Mouse (Mus musculus) lung, embryonic 16.5 days (tissue): ENCODE measurements around the gene Duox1. TPM values are rescaled to one million over a fixed set of nuclear protein-coding genes. Genes with fewer than 3 reads are reported as not detected.
A peak's percentile ranks its signal among the peaks of the same experiment; 100 is the strongest.

ENCODE experiments used
- ATAC-seq: fragments of 200-750 bp; cut with Nextera tagmentation; 2 replicates; pipeline ENCODE4 v1.8.0; 2017; ENCODE audit warnings: low read depth, mild to moderate bottlenecking, moderate library complexity
- H3K27ac ChIP-seq: fragments of 300-500 bp; sonication (generic); 2 replicates; pipeline ENCODE4 v1.5.1; 2014; ENCODE audit warnings: mild to moderate bottlenecking, control low read depth, low read length
- H3K27me3 ChIP-seq: fragments of 300-500 bp; sonication (generic); 2 replicates; pipeline ENCODE4 v1.6.1; 2014; ENCODE audit warnings: low read depth, low read length, mixed read lengths; ENCODE audit not compliant: control insufficient read depth, insufficient read depth
- H3K36me3 ChIP-seq: fragments of 300-500 bp; sonication (generic); 2 replicates; pipeline ENCODE4 v1.6.1; 2014; ENCODE audit warnings: low read length; ENCODE audit not compliant: control insufficient read depth, insufficient read depth
- H3K4me1 ChIP-seq: fragments of 300-500 bp; sonication (generic); replicated peaks from 2 replicates; pipeline ENCODE4 v1.6.1; 2014; ENCODE audit warnings: low read length, mixed read lengths; ENCODE audit not compliant: control insufficient read depth, insufficient read depth
- H3K4me2 ChIP-seq: fragments of 300-500 bp; sonication (generic); 2 replicates; pipeline ENCODE4 v1.6.1; 2014; ENCODE audit warnings: low read depth, low read length, control low read depth
- H3K4me3 ChIP-seq: fragments of 300-500 bp; sonication (generic); 2 replicates; pipeline ENCODE4 v1.5.1; 2014; ENCODE audit warnings: mild to moderate bottlenecking, low read length, control low read depth
- H3K9ac ChIP-seq: fragments of 300-500 bp; sonication (generic); 2 replicates; pipeline ENCODE4 v1.6.1; 2014; ENCODE audit warnings: low read length, control low read depth
- H3K9me3 ChIP-seq: fragments of 300-500 bp; sonication (generic); 2 replicates; pipeline ENCODE4 v1.6.1; 2016; ENCODE audit warnings: low read length; ENCODE audit not compliant: control insufficient read depth
- WGBS: fragments of 180-500 bp; shearing (Covaris S2); extraction: QIAGEN DNeasy Blood & Tissue Kit; methylation state at CpG from one replicate; pipeline ENCODE4 v1.1.7; 2014; 5-methylcytosine and 5-hydroxymethylcytosine counted together
- polyA plus RNA-seq: library from polyadenylated mRNA; unstranded; fragments of >200 nt; fragmentation: Nextera tagmentation; extraction: Ambion mirVana; gene quantifications from 2 replicates; pipeline ENCODE4 v1.2.1, GENCODE M21; 2015

Duox1 gene
- polyA plus RNA-seq, 1 experiment from 2014 or later = 0.03 TPM

DNA sequence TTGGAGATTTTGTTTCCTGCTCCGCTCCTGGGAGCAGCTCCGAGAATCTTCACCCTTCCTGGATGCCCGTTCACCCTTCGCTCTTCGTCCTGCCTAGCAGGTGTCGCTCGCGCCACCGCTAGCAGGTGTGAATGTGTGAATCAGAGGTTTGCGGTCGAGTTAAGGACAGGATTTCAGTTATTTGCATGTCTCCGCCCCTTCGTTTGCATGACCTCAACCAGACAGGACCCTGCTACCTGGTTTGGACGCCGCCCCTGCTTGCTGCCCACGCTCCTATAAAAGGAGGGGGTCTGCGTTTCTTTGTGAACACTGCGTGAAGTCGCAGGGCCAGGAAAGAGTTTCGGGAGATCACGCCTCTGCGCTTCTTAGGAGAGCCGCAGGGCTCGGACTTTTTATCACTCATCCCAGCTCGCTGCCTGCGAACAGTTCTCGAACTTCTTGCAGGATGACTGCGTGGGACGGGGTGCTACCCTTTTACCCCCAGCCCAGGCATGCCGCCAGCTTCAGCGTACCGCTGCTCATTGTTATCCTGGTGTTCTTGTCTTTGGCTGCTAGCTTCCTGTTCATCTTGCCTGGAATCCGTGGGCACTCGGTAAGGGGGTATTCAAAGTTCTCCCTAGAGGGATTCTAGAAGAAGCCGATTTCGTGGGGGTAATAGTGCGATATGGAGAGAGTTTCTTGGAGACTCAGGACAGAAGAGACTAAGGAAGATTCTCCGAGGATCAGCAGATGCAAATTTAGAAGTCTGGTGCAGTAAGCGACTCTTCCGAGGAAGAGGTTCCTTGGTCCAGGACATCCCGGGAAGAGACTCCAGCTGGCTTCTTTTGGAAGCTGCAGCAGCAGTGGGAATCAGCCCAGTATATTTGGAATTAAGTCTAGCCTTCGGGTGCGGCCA lies 16.6 kb upstream of the Duox1 start, which contains the start of gene Duoxa2:
TSS of gene Duoxa2 (plus strand) at position 305 of the 895 bp plus-strand sequence.
- Histone ChIP-seq H3K9ac (no peak within 1 kb of the TSS), H3K27ac (no peak within 1 kb of the TSS), H3K9me3 (no peaks in the 10 kb centered on the region), H3K4me2 (peak within 1 kb of the TSS; percentile 47), H3K36me3 (no peaks in the 10 kb centered on the region), H3K27me3 (peaks cover 85% of the 10 kb centered on the region), H3K4me3 (peak within 1 kb of the TSS; percentile 40), H3K4me1 (peaks cover 20% of the 10 kb centered on the region)
- no peak; the same call in 1 of the 2 replicates for ATAC-seq
- 2% methylated on average over 43 of the region's 43 CpGs for WGBS

DNA sequence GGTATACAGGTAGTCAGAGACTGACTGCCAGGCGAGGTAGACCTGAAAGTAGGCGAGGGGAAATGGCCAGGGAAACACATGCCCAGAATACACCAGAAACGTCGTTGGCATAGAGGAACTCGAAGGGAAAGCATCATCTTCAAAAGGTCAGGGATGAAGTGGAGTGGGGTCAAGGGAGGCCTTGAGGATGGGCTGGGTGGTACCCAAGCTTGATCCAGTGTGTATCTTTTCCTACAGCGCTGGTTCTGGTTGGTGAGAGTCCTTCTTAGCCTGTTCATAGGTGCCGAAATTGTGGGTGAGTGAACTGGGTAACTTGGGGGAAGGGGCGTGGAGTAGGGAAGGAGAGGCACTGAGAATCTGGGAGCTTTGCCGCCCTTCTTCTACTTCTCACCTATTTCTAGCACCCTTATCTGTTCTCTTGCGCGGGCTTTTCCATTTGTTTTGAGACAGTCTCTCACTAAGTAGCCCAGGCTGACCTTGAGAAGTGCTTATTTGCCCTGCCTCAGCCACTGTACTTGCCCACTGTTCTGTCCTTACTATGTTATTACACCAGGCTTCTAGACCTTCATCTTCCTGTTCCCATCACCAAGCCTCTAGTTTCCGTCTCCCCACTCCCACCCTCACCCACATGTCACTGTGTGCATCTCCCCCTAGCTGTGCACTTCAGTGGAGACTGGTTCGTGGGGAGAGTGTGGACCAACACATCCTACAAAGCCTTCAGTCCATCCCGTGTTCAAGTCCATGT lies 15.4 kb upstream of the Duox1 start:
- no peaks in the 10 kb centered on the region for H3K9me3 ChIP-seq
- no peak overlapping the region for H3K9ac ChIP-seq
- no peak for ATAC-seq
- H3K4me2 ChIP-seq = no peak overlapping the region
- peaks cover 20% of the 10 kb centered on the region for H3K4me1 ChIP-seq
- H3K27me3 ChIP-seq = peaks cover 79% of the 10 kb centered on the region
- no peak overlapping the region for H3K4me3 ChIP-seq
- WGBS = 11% methylated on average over 14 of the region's 14 CpGs
- no peaks in the 10 kb centered on the region for H3K36me3 ChIP-seq
- no peak overlapping the region for H3K27ac ChIP-seq

- Histone ChIP-seq H3K4me3 (no peak overlapping the region), H3K36me3 (no peaks in the 10 kb centered on the region), H3K9me3 (no peaks in the 10 kb centered on the region), H3K27ac (no peak overlapping the region), H3K4me1 (peaks cover 20% of the 10 kb centered on the region), H3K27me3 (peaks cover 74% of the 10 kb centered on the region), H3K9ac (no peak overlapping the region), H3K4me2 (no peak overlapping the region)
- ATAC-seq = no peak
- 5% methylated on average over 14 of the region's 14 CpGs for WGBS
Observed at GRCm38 (mm10) chr2:122300656-122301020, 14.8 kb upstream of the Duox1 start.

- Histone ChIP-seq H3K4me3 (peak overlapping the region; percentile 38), H3K4me2 (peak overlapping the region; percentile 54), H3K27me3 (peaks cover 68% of the 10 kb centered on the region), H3K27ac (no peak overlapping the region), H3K36me3 (no peaks in the 10 kb centered on the region), H3K4me1 (peaks cover 20% of the 10 kb centered on the region), H3K9me3 (no peaks in the 10 kb centered on the region), H3K9ac (no peak overlapping the region)
- WGBS = under 1% methylated on average over 48 of the region's 48 CpGs
- ATAC-seq = peak; percentile 34; the same call in 1 of the 2 replicates
Observed at GRCm38 (mm10) chr2:122301081-122301920, 14.2 kb upstream of the Duox1 start.

GRCm38 (mm10) chr2:122301921-122302573 lies 13.4 kb upstream of the Duox1 start:
- ATAC-seq = no peak
- 10% methylated on average over 23 of the region's 23 CpGs for WGBS

DNA sequence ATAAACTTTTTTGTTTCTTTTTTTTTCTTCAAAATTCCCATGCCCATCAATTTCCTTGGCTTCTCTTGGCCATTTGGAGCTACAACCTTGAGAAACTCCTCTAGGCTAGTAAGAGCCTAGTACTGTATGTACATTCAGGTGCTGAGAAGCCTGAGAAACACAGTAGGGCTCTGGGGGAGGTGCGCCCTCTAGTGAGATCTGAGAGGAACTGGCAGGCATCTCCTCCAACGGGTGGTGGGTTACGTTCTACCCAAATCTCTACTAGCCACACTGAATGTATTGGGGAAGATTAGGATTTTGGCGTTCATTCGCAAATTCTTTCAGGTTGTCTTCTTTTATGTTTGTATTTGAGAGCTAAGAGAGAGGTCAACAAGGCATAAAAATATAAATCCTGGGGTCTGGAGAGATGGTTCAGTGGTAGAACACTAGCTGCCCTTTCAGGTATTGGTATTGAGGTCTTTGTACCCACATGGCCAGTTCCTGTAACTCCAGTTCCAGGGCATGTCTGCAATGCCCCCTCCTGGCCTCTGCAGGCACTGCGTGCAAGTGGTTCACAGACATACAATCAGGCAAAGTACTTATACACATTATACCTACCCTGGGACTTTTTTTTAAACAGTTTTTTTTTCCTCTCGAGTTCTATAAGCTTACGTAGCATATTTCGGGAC lies 12.8 kb upstream of the Duox1 start:
- no peaks in the 10 kb centered on the region for H3K36me3 ChIP-seq
- 11% methylated on average over 9 of the region's 9 CpGs for WGBS
- H3K27me3 ChIP-seq = peaks cover 57% of the 10 kb centered on the region
- H3K9ac ChIP-seq = no peak overlapping the region
- H3K4me2 ChIP-seq = no peak overlapping the region
- H3K4me1 ChIP-seq = peaks cover 18% of the 10 kb centered on the region
- ATAC-seq = no peak
- no peak overlapping the region for H3K27ac ChIP-seq
- H3K4me3 ChIP-seq = no peak overlapping the region
- no peaks in the 10 kb centered on the region for H3K9me3 ChIP-seq

More at GRCm38 (mm10) chr2:122301921-122302573, 13.4 kb upstream of the Duox1 start:
- H3K4me2 ChIP-seq = peak overlapping the region; percentile 54
- no peak overlapping the region for H3K27ac ChIP-seq
- H3K9me3 ChIP-seq = no peaks in the 10 kb centered on the region
- no peak overlapping the region for H3K9ac ChIP-seq
- H3K4me3 ChIP-seq = peak overlapping the region; percentile 38
- no peaks in the 10 kb centered on the region for H3K36me3 ChIP-seq
- H3K27me3 ChIP-seq = peaks cover 63% of the 10 kb centered on the region
- peaks cover 20% of the 10 kb centered on the region for H3K4me1 ChIP-seq

- Histone ChIP-seq H3K27me3 (peaks cover 41% of the 10 kb centered on the region), H3K9me3 (no peaks in the 10 kb centered on the region), H3K9ac (no peak overlapping the region), H3K4me2 (no peak overlapping the region), H3K36me3 (no peaks in the 10 kb centered on the region), H3K4me1 (peaks cover 8% of the 10 kb centered on the region), H3K4me3 (no peak overlapping the region), H3K27ac (no peak overlapping the region)
- WGBS = 88% methylated on average over 6 of the region's 6 CpGs
- no peak for ATAC-seq
Observed at GRCm38 (mm10) chr2:122304544-122304943, 10.9 kb upstream of the Duox1 start.
